Mouse (Mus musculus): ENCODE data around the gene Aars. TPM values are rescaled to one million over a fixed set of nuclear protein-coding genes. Genes with fewer than 3 reads are reported as not detected.
A peak's percentile ranks its signal among the peaks of the same experiment; 100 is the strongest.
"Not testable (repeated sequence)": the region's sequence is repeated elsewhere in the genome, so short reads cannot be mapped to it uniquely, and the experiment has no call there.

Aars gene
- total and polyA plus RNA-seq, 3 experiments = 19.4 to 38.1 (median 31.9) TPM

DNA sequence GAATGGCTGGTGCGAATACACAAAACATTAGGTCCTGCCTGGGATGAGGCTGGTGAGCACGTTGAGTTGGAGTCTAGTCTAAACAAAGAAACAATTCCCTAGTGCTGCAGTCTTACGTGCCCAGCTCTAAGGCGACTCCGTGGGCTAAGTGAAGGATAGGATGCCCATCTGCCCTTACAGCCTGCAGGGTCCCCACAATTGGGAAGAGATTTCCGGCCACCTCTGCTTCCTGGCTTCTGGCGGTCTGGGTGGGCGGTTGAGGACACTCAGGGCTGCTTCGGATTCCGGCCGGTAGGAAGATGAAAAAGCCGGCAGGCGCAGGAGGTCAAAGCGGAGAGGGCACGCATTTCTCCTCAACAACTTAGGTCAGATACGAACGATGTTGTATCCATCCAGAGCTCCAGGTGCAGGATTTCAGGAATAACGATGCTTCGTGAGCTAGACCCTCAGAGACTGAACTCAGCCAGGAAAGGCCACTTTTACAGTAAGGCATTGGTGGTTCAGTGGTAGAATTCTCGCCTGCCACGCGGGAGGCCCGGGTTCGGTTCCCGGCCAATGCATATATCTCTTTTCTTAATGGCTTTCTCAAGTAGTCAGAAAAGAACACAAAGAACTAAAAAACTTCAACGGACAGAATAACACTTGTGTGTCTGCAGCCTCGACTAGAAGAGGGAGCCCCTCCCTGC, 29.3 kb downstream of the Aars start:
- TF ChIP-seq CTCF (IDR thresholded peaks at IDR 0.05) = no peak
- TF ChIP-seq EP300 (IDR thresholded peaks at IDR 0.05; ENCODE audit: insufficient read depth, low read depth, low read length) = peak; percentile 66; the same call in 1 of the 2 replicates
- TF ChIP-seq POLR2A (IDR thresholded peaks at IDR 0.05; ENCODE audit: insufficient read depth, low read depth, low read length) = no peak
- WGBS = 2% methylated on average over 27 of the region's 27 CpGs
- Histone ChIP-seq H3K4me1 (ENCODE audit: control insufficient read depth, insufficient read depth, low read length) (no peaks in the 10 kb centered on the region), H3K4me3 (peak overlapping the region; percentile 43), H3K36me3 (ENCODE audit: control insufficient read depth, insufficient read depth, low read length) (no peaks in the 10 kb centered on the region), H3K79me2 (replicated peaks; ENCODE audit: control insufficient read depth, insufficient read depth, low read length) (no peaks in the 10 kb centered on the region), H3K27ac (0 out of 2 replicates have a peak overlapping the region, but pooled peaks have one; percentile 7), H3K27me3 (ENCODE audit: control insufficient read depth, insufficient read depth, low read length) (no peaks in the 10 kb centered on the region), H3K9ac (ENCODE audit: low read depth, low read length) (peak overlapping the region; percentile 40)
- intact Hi-C loops (cut with DNase I) = no loop called here
- peak; percentile 87 to 91 for DNase-seq

DNA sequence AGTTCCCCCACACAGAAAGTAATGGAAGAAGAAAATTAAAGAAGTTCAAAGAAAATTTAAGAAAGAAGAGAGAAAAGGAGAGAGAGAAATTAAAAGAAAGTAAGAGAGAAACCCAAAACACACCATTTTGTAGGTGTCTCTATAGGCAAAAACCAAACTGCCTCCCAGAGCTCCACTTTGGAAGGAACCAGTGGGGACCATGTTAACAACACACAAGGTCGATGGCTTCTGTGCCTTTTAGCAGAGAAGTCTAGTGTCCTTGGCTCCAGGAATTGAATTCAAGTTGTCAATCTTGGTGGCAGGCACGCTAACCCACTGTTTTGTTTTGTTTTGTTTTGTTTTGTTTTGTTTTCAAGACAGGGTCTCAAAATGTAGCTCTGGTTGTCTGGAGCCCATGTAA, 29.9 kb downstream of the Aars start:
- H3K4me1 ChIP-seq (ENCODE audit: control insufficient read depth, insufficient read depth, low read length) = no peaks in the 10 kb centered on the region
- H3K36me3 ChIP-seq (ENCODE audit: control insufficient read depth, insufficient read depth, low read length) = no peaks in the 10 kb centered on the region
- no peak for TF ChIP-seq CTCF (IDR thresholded peaks at IDR 0.05)
- no peak for TF ChIP-seq POLR2A (IDR thresholded peaks at IDR 0.05; ENCODE audit: insufficient read depth, low read depth, low read length)
- no peak for TF ChIP-seq EP300 (IDR thresholded peaks at IDR 0.05; ENCODE audit: insufficient read depth, low read depth, low read length)
- 67% methylated on average over 2 of the region's 2 CpGs for WGBS
- no peaks in the 10 kb centered on the region for H3K27me3 ChIP-seq (ENCODE audit: control insufficient read depth, insufficient read depth, low read length)
- no peak for DNase-seq
- H3K79me2 ChIP-seq (replicated peaks; ENCODE audit: control insufficient read depth, insufficient read depth, low read length) = no peaks in the 10 kb centered on the region
- intact Hi-C loops (cut with DNase I) = no loop called here
- no peak overlapping the region; the same call in 1 of the 2 replicates for H3K4me3 ChIP-seq
- H3K9ac ChIP-seq (ENCODE audit: low read depth, low read length) = no peak overlapping the region
- no peak overlapping the region for H3K27ac ChIP-seq

DNA sequence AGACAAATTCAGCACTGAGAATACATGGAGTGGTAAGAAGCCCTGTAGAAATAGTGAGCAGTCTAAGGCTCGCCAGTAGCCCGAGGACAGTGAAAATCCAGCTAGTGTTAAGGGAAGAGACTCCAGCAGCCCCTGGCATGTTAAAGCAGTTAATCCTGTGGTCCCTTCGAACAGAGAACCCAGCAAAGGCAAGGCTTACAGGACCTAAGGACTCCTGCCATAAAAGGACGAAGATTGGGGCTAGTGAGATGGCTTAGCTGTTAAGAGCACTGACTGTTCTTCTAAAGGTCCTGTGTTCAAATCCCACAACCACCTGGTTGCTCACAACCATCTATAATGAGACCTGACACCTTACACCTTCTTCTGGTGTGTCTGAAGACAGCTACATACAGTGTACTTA, 33.4 kb downstream of the Aars start:
- no peaks in the 10 kb centered on the region for H3K27me3 ChIP-seq (ENCODE audit: control insufficient read depth, insufficient read depth, low read length)
- intact Hi-C loops (cut with DNase I) = no loop called here
- no peaks in the 10 kb centered on the region for H3K79me2 ChIP-seq (replicated peaks; ENCODE audit: control insufficient read depth, insufficient read depth, low read length)
- H3K9ac ChIP-seq (ENCODE audit: low read depth, low read length) = no peak overlapping the region
- no peak for DNase-seq
- TF ChIP-seq POLR2A (IDR thresholded peaks at IDR 0.05; ENCODE audit: insufficient read depth, low read depth, low read length) (no peak), CTCF (IDR thresholded peaks at IDR 0.05) (no peak), EP300 (IDR thresholded peaks at IDR 0.05; ENCODE audit: insufficient read depth, low read depth, low read length) (no peak)
- H3K4me3 ChIP-seq = no peak overlapping the region
- H3K4me1 ChIP-seq (ENCODE audit: control insufficient read depth, insufficient read depth, low read length) = no peaks in the 10 kb centered on the region
- H3K27ac ChIP-seq = no peak overlapping the region
- no peaks in the 10 kb centered on the region for H3K36me3 ChIP-seq (ENCODE audit: control insufficient read depth, insufficient read depth, low read length)
- WGBS = 61% methylated on average over 4 of the region's 4 CpGs

DNA sequence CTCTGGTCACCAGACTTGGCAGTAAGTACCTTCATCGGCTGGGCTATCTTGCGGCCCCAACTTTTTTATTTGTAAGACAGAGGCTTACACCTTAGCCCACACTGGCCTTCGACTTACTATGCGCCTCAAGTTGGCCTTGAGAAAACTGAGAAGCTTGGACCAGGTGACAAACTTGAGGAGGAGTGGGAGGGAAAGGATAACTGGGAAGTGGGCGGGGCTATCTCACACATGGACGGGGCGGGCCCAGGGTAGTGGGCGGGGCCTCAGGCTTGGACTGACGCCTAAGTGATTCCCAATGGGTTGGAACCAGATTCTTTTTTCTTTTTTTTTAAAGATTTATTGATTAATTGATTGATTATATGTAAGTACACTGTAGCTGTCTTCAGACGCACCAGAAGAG, 34.5 kb downstream of the Aars start:
- no peak overlapping the region for H3K27ac ChIP-seq
- 30% methylated on average over 10 of the region's 10 CpGs for WGBS
- intact Hi-C loops (cut with DNase I) = no loop called here

DNA sequence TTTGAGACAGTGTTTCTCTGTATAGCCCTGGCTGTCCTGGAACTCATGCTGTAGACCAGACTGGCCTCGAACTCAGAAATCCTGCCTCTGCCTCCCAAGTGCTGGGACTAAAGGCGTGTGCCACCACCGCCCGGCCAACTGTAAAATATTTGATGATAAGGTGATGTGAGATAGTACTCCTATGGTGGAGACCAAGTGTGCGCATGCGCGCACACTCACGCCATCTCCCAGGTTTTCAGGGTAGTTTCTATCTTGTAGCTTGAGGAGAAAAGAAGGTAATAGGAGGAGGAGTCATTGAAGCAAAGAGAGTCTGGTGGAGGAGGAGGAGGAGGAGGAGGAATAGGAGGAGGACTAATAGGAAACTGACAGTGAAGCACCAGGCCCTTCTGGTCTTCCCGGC, 35.7 kb downstream of the Aars start:
- H3K4me1 ChIP-seq (ENCODE audit: control insufficient read depth, insufficient read depth, low read length); H3K27ac ChIP-seq; intact Hi-C loops (cut with DNase I); DNase-seq; H3K9ac ChIP-seq (ENCODE audit: low read depth, low read length); H3K27me3 ChIP-seq (ENCODE audit: control insufficient read depth, insufficient read depth, low read length); H3K79me2 ChIP-seq (replicated peaks; ENCODE audit: control insufficient read depth, insufficient read depth, low read length); H3K36me3 ChIP-seq (ENCODE audit: control insufficient read depth, insufficient read depth, low read length); H3K4me3 ChIP-seq: not testable (repeated sequence)
- WGBS = 93% methylated on average over 9 of the region's 9 CpGs

More for the DNA sequence above, 34.5 kb downstream of the Aars start:
- TF ChIP-seq CTCF (IDR thresholded peaks at IDR 0.05) (no peak), EP300 (IDR thresholded peaks at IDR 0.05; ENCODE audit: insufficient read depth, low read depth, low read length) (no peak), POLR2A (IDR thresholded peaks at IDR 0.05; ENCODE audit: insufficient read depth, low read depth, low read length) (no peak)
- DNase-seq = no peak
- Histone ChIP-seq H3K9ac (ENCODE audit: low read depth, low read length) (no peak overlapping the region), H3K36me3 (ENCODE audit: control insufficient read depth, insufficient read depth, low read length) (no peaks in the 10 kb centered on the region), H3K4me1 (ENCODE audit: control insufficient read depth, insufficient read depth, low read length) (no peaks in the 10 kb centered on the region), H3K4me3 (no peak overlapping the region), H3K27me3 (ENCODE audit: control insufficient read depth, insufficient read depth, low read length) (no peaks in the 10 kb centered on the region), H3K79me2 (replicated peaks; ENCODE audit: control insufficient read depth, insufficient read depth, low read length) (no peaks in the 10 kb centered on the region)

DNA sequence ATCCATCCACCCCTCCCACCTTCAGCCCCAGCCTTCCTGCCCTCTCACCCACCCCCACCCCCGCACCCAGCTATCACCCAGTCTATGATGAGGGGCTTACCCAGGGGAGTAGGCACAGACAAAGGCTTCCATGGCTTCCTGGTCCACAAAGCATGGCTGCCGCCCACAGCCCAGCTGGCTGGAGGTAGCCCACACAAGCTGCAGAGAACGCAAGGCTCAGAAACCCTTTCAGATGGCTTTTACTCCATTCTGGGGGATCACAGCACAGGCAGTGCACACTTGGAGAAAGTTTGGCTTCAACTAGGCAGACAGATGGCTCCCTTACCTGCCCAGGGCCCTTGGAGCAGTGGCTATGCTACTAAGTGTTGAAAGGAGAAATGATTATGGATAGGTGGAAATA, 43.0 kb downstream of the Aars start:
- Histone ChIP-seq H3K36me3 (ENCODE audit: control insufficient read depth, insufficient read depth, low read length) (no peaks in the 10 kb centered on the region), H3K27me3 (ENCODE audit: control insufficient read depth, insufficient read depth, low read length) (no peaks in the 10 kb centered on the region), H3K27ac (no peak overlapping the region), H3K79me2 (replicated peaks; ENCODE audit: control insufficient read depth, insufficient read depth, low read length) (no peaks in the 10 kb centered on the region), H3K4me1 (ENCODE audit: control insufficient read depth, insufficient read depth, low read length) (no peaks in the 10 kb centered on the region), H3K9ac (ENCODE audit: low read depth, low read length) (no peak overlapping the region), H3K4me3 (no peak overlapping the region)
- WGBS = 75% methylated on average over 3 of the region's 3 CpGs
- DNase-seq = no peak
- intact Hi-C loops (cut with DNase I) = no loop called here
- TF ChIP-seq EP300 (IDR thresholded peaks at IDR 0.05; ENCODE audit: insufficient read depth, low read depth, low read length) = no peak
- no peak for TF ChIP-seq CTCF (IDR thresholded peaks at IDR 0.05)
- no peak for TF ChIP-seq POLR2A (IDR thresholded peaks at IDR 0.05; ENCODE audit: insufficient read depth, low read depth, low read length)

Measured in heart, adult 2 months (tissue).